Mouse (Mus musculus): ENCODE results near the gene Gcnt3.

Gcnt3 gene

DNA sequence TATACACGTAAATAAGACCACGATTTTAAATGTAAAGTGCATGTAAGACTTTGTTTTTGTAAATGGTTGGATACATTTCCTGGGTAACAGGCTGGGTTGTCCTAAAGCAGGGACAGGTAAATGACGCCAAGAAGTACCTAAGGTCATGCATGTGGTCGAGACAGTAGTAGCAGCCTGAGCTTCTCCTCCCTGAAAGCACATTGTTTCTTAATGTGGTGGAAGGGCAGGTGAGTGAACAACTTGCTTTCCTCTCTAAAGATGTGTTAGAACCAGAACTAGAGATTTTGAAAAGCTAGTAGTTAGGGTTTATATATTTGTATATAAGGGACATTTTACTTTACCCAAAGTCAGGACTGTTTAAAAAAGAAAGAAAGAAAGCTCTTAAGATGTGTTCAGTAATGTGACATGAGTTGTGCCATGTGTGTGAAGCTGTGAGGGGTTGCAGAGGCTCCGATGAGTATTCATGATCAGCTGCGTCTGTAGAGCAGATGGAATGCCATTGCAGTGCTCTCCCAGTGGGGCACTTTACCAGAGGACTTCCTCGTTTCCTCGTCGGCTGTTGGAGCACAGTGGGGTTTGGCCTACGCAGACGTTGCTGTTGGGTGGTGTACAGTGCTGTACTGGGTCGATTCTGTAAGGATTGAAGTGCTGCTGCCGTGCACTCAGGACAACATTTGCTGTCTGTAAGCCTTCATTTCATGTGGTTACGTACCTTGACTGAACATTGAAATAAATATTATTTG is 30.2 kb downstream of the Gcnt3 start:
- DNase-seq (ENCODE audit: inconsistent age in 2 of 2, low spot score in 1 of 2), result no peak

DNA sequence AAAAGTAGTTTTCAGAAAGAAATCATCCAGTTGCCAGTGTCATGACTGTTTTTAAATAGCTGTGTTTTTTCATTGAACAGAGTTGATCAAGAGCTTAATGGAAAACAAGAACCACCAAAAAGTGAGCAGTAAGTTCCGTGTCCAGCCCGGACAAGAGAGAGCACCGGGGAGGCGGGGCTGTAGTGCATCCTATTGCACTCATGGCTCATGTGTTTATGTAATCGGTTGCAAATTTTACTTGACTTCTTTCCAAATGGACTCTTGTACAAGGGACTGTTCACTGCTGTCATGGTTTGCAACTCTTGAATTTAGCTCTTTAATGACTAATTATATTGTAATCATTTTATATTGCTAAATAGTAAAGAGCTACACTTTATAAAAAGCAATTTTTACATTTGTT is 30.9 kb downstream of the Gcnt3 start:
- DNase-seq (ENCODE audit: inconsistent age in 2 of 2, low spot score in 1 of 2), result no peak

DNA sequence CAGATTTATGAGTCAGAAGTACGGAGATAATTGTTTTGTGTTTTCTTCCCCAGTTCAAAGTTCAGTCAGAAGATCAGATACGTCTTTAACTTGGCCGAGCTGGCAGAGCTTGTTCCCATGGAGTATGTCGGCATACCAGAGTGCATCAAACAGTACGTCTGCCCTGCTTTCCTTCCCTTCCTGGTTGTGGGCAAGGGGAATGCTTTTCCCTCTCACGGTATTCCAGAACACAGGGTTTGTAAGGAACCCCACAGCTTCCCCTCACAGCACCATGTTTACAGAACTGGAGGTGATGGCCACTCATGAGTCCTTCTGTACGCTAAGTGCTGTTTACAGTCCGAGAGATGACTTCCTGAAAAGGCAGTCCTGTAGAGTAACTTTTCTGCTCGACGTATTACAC is 34.4 kb downstream of the Gcnt3 start:
- DNase-seq (ENCODE audit: inconsistent age in 2 of 2, low spot score in 1 of 2), result no peak

DNA sequence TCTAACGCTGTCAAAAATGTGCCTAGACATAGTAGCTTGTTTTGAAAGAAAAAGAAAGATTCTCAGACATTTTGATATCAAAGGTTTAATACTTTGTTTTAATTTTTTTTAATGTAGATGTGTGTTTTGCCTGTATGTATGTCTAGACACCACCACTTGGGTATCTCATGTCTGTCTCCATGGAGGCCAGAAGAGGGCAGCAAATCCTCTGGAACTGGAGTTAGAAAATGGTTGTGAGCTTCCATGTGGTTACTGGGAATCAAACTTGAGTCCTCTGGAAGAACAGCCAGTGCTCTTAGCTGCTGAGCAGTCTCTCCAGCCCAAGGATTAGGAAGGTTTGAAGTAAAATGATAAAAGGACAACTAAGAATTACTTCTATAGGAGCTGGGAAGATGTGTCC is 38.6 kb downstream of the Gcnt3 start:
- no peak for DNase-seq (ENCODE audit: inconsistent age in 2 of 2, low spot score in 1 of 2)

DNA sequence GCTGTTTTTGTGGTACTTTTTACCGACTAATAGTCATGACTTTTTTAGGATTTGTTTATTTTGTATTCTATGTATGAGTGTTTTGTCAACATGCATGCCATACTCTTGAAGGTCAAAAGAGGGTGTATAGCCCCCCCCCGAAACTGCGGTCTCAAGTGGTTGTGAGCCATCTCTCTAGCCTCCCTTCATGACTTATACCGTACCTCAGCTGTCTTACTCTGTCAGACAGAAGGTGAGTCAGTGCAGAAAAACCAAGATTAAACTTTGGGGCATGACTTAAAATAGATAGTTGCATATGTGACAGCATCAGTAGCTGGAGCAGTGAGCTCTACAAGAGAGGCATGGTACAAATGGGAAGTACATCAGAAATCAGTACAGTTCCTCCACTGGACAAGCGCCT is 43.3 kb downstream of the Gcnt3 start:
- no peak for DNase-seq (ENCODE audit: inconsistent age in 2 of 2, low spot score in 1 of 2)

DNA sequence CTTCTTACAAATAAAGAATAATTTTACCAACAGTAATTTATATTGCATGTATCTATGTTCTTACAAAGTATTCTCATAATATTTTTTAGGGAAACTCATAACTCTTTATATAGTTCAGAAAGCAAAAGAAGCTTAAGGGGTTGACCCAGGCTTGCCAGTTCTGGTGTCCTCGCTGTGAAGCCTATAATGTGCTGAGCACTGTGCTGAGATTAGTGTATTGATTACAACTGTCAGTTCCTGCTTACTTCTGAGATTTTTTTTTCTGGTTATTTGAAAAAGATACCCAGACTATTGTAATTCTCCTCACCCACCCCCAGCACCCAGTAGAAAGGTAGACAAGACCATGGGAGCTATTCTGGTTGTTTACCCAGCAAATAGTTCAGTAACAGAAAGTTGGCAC is 44.4 kb downstream of the Gcnt3 start:
- DNase-seq (ENCODE audit: inconsistent age in 2 of 2, low spot score in 1 of 2), result no peak

DNA sequence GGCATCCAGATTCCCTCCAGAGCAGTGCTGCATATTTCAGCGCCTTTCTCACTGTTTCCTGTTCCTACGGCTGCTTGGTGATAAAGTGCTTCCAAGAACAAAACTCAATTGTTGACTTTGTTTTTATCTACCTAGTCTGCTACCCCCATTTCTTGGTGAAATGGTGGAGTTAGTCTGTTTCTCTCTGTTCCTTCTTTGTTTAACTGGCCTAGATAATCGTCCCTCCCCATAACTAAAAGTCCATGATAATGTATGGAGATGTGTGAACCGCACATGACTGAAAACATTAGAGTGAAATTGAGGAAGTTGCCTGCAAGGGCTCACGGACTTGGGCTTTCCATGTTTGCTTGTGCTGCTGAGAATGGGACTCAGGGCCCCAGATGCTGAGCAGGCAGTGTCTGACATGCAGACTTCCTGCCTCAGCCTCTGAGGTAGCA is 45.0 kb downstream of the Gcnt3 start:
- DNase-seq (ENCODE audit: inconsistent age in 2 of 2, low spot score in 1 of 2), result no peak

DNA sequence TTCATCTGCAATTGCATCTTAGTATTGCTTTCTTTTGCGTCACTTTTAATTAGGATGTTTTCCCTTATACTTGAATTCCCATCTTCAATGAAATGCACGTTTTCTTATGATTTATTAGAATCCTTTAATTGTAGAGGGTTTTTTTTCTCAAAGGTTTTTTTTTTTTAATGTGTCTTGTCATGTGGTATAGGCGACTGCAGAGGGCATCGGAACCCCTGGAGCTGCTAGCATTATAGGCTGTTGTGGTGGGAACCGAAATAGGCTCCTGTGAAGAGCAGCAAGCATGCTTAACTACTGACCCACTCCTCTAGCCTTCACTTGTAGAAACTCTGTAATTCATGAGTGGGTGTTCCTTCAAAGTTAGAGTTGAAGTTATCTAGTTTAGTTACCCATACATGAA is 47.5 kb downstream of the Gcnt3 start:
- DNase-seq (ENCODE audit: inconsistent age in 2 of 2, low spot score in 1 of 2), result no peak

DNA sequence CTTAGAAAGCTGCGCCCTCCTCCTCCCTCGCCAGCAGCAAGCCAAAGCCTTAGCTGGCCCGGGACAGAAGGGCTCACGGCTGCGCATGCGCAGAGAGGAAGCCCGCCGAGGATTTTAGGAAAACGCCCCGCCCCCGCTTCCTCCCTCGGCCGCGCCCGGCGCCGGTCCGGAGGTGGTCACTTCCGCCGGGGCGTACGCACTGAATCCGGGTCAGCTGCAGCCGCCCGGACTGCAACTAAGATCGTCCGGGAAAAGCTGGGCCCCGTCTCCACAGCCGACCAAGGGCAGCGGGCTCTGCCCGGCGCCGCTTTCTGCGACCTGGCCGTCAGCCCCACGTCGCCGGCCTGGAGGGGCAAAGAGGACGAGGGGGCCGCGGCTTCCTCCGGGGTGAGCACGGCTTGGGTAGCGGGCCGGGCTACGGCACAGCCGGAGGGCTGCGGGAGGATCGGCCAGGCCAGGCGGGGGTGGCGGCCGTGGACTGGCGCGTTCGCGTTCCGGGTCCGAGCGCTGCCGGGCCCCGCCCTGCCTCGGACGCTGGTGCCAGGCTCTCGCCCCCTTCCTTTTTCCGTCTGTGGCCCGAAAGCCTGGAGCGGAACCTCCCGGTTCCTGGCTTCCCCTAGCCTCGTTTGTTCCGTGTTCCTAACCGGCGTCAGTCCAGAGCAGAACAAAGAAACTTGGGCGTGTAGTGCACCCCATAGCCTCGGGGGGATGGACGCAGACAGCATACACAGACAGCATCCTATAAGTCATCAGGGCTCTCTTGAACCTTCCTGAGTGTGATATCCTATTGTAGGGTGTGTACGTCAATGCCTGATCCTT is 48.4 kb downstream of the Gcnt3 start, which contains the start of gene Bnip2:
Gene Bnip2 (plus strand): TSS at position 164 of the 819 bp plus-strand sequence.
- DNase-seq (ENCODE audit: inconsistent age in 2 of 2, low spot score in 1 of 2), result peak; percentile 97 to 99

DNA sequence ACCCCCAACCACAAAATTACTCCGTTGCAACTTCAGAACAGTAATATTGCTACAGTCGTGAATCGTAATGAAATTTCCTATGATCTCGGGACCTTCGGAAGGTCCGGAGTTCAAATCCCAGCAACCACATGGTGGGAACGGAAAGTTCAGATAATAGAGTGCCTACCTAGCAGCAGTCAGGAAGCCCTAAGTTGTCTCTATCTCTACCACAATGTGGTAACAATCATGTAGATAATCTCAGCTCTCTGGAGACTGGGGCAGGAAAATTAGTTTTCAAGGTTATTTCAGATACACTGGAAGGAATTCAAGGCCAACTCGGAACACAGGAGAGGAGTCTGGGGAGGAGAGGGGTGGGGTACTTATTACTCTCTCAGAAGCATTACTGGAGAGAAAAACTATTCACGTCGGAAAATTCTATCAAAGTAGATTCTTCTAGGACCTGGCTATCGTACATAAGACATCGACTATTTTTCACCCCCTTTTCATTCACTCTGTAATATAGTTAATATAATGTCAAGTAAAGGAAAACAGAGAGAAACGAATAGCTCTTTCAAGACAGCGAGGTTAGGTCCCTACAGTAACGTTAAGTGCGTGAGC is 49.1 kb downstream of the Gcnt3 start:
- DNase-seq (ENCODE audit: inconsistent age in 2 of 2, low spot score in 1 of 2), result no peak

DNA sequence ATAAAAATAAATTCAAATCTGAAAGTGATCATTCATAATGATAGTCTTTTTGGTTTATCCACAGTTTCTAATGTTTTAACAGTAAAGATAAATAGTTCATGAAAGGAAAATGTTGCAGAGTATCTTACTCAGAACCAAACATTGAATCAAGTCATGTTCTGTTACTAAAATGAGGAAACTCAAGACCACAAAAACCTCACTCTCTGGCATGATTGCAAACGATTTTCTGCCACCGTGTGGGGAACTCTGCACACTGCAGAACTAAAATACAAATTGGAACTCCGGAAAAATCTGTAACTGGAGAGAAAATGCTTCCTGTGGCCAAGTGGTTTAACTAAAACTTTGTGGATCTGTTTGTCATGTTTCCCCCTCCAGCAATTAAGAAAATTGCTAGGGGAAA is 50.3 kb downstream of the Gcnt3 start:
- peak; percentile 70 to 90 for DNase-seq (ENCODE audit: inconsistent age in 2 of 2, low spot score in 1 of 2)

DNA sequence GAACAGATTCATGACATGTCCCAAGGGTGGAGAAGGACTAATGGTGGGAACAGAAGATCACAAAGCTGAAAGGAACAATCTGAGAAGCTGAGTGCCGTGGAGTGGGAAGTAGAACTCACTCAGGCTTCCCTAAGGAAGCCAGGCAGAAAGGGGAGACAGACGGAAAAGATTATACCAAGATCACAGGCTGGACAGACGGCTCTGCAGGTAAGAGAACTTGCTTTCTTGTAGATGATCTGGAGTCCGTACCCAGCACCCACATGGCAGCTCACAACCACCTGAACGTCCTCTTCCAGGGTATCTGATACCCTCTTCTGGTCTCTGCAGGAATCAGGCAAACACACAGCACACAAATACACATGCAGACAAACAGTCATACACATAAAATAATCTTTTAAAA is 51.3 kb downstream of the Gcnt3 start:
- no peak for DNase-seq (ENCODE audit: inconsistent age in 2 of 2, low spot score in 1 of 2)

DNA sequence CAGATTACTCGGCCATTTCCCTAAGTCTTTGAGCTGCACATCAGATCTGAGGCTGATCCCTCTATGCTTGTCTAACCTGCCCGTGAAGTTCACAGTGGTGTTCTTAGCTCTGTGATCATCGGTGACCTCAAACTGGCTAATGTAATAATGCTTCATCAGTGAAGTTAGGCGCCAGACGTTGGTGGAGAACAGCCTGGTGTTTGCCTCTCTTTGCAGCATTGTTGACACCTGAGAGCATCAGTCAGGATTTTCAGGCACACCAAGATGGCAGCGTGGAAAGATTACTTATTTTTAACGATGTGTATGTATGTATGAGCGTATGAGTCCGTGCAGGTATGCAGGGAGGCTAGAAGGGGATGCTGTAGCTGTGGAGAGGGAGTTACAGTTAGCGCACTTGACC is 51.8 kb downstream of the Gcnt3 start:
- no peak for DNase-seq (ENCODE audit: inconsistent age in 2 of 2, low spot score in 1 of 2)

DNA sequence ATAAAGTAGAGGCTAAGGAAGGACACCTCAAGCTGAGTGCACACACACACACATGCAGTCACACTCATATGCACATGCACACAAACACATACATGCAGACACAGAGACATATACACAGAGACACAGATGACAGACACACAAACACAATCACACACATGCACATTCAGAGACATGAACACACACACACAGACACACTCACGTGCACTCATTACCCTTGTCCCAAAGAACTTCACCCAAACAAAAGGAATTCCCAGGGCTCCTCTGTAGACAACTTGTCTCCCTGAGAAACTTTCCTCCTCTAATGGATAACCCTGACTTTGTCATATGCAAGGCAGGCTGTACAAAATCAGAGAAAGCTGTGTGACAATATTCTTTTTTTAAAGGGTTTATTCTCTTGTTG is 52.4 kb downstream of the Gcnt3 start:
- DNase-seq (ENCODE audit: inconsistent age in 2 of 2, low spot score in 1 of 2), result no peak
